Mouse (Mus musculus): ENCODE measurements around the gene Tesc. TPM values are rescaled to one million over a fixed set of nuclear protein-coding genes. Genes with fewer than 3 reads are reported as not detected.

Gene Tesc
- polyA plus RNA-seq, 1 experiment from 2014 or later = 2.0 TPM

DNA sequence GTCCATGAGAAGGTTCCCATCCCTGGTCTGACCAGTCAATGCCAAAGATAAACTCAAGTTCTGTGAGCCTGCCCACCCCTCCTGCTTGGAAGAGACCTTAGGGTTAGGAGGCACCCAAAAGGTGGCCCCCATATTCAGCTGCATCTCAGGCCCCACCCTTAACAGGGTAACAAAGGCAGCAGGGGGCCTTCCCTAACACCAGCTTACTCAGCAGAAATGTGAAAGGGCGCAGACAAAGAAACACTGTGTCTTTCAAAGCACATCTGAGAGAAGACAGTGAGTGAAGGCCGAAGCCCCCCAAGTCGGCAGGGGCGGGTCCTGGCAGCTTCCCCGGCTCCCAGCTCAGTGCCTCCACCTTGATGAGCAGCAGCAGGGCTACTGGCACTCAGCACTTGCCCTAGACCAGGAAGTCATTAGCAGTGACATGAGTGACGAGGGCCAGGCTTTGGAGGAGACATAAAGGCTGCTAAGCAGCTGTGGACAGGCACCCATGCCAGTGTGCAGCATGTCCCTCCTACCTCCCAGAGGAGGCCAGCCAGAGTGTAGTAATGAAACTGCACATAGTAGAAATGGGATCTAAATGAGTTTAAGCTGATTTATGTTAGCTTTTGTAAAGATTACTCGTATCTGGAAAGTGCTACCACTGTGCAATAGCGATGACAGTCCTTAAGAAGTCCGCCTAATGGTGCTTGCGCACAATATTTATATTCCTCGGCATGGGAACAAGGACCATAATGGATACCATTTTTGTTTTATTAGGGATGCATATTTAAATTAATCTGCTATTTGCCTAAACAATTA is 71.7 kb downstream of the Tesc start:
- Histone ChIP-seq H3K9me3 (no peaks in the 10 kb centered on the region), H3K4me3 (no peak overlapping the region), H3K4me1 (peaks cover 20% of the 10 kb centered on the region), H3K4me2 (replicated peaks) (no peak overlapping the region), H3K27ac (no peak overlapping the region), H3K9ac (no peak overlapping the region), H3K36me3 (peaks cover 55% of the 10 kb centered on the region), H3K27me3 (no peaks in the 10 kb centered on the region)
- 46% methylated on average over 11 of the region's 11 CpGs for WGBS
- ATAC-seq (ENCODE audit: low FRiP score, low read depth) = no peak

DNA sequence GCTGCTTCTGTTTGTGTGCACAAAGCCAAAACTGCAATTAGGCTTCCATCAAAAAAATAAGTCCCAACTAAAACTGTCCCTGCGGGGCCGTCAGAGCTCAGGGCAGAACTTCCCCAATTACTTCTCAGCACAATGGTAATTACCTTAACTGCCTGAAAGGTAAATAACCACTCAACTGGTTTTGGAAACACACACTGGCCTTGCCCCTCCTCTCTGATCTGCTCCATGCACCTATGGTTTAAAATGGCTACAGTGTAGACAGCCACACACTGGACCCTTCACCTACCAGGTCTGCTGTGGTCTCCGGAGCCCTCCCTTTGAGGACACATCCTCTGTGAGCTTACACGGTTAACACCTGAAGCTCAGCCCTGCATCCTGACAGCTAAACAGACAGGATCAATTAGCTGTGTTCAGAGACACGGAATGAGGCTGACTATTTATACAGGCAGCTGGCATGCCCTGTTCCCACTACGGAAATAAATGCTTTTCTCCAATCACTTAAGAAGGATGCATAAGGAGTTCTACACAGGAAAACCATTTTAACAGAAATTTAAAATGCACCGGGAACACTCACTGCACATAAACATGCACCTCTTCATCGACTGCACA is 72.4 kb downstream of the Tesc start:
- Histone ChIP-seq H3K36me3 (peaks cover 51% of the 10 kb centered on the region), H3K27ac (no peak overlapping the region), H3K4me3 (no peak overlapping the region), H3K27me3 (no peaks in the 10 kb centered on the region), H3K4me2 (replicated peaks) (no peak overlapping the region), H3K4me1 (peaks cover 20% of the 10 kb centered on the region), H3K9ac (0 out of 2 replicates have a peak overlapping the region, but pooled peaks have one; percentile 25), H3K9me3 (no peaks in the 10 kb centered on the region)
- ATAC-seq (ENCODE audit: low FRiP score, low read depth) = no peak
- 43% methylated on average over 8 of the region's 8 CpGs for WGBS

DNA sequence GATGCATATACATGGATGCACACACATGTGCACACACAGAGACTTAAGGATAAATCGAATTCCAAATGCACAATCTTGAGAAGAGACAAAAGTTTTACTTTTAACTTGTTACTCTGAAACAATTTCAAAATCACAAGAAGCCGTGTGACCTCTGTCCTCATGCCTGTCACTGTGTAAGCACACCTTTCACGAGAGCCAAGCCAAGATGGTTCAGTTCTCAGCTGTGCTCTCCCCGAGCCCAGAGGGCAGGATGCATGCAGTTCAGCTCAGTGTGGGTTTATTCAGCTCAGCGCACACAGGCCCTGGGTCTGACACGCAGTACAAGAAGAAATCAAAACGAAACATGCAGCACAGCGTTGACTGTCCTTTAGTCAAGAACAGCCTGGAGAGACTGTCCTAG is 78.0 kb downstream of the Tesc start:
- Histone ChIP-seq H3K9ac (no peak overlapping the region), H3K27ac (no peak overlapping the region), H3K27me3 (no peaks in the 10 kb centered on the region), H3K4me2 (replicated peaks) (no peak overlapping the region), H3K36me3 (peaks cover 67% of the 10 kb centered on the region), H3K4me3 (no peak overlapping the region), H3K9me3 (no peaks in the 10 kb centered on the region), H3K4me1 (peaks cover 11% of the 10 kb centered on the region; the same call in 1 of the 2 replicates)
- no peak for ATAC-seq (ENCODE audit: low FRiP score, low read depth)
- WGBS = 89% methylated on average over 8 of the region's 8 CpGs

DNA sequence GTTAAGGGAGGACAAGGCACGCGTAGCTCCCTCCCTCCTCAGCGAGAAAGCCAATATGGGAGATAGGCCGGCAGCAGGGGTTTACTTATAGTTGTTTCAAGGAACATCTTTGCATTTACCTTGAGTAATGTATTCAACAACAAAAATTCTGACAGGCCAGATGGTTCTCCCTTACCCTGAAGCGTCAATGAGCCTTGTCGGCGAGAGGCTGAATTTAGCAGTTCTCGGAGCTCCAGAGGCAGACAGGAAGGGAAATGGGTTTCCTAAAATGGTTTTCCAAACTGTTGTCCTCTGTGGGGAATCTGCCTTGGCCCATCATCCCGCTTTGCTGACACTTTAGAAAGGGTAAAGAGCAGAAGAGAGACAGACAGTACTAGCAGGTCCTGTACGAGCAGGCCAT is 79.1 kb downstream of the Tesc start:
- Histone ChIP-seq H3K4me1 (0 out of 2 replicates have a peak, but pooled peaks cover 7% of the 10 kb centered on the region), H3K27me3 (no peaks in the 10 kb centered on the region), H3K27ac (no peak overlapping the region), H3K4me3 (no peak overlapping the region), H3K4me2 (replicated peaks) (no peak overlapping the region), H3K9ac (no peak overlapping the region), H3K36me3 (peaks cover 75% of the 10 kb centered on the region), H3K9me3 (no peaks in the 10 kb centered on the region)
- no peak for ATAC-seq (ENCODE audit: low FRiP score, low read depth)
- WGBS = 95% methylated on average over 10 of the region's 10 CpGs

DNA sequence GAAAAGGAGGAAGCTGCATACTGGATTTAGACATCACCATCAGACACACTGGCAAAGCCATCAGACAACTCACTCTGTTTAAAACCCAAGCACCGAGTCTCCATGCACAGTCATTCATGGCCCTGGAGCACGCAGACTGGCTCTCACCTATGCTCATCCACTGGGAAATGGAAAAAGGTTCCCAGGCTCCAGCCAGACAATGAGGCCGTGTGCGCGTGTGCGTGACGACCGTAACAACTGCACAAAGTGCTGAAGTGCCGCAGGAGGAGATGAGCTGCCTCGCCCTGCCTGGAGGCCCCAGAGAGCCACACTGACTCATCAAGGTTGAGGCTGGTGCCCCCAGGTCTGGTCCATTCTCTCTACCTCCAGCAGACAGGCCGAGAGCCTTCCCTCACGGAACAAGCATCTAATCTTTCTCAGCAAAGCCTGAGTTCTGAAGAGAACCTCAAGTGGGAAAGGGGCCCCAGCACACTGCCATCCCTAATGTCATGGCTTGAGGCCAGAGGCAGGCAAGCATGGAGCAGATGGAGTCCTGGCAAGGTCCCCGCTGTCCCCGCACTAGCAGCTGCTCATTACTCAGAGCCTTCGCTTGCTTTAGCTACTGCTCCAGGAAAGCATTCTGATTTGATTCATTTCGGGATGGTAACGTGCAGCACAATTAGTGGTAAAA is 80.7 kb downstream of the Tesc start:
- no peak overlapping the region for H3K4me3 ChIP-seq
- no peak overlapping the region for H3K9ac ChIP-seq
- no peak overlapping the region for H3K4me2 ChIP-seq (replicated peaks)
- H3K4me1 ChIP-seq = 0 out of 2 replicates have a peak, but pooled peaks cover 7% of the 10 kb centered on the region
- H3K27ac ChIP-seq = no peak overlapping the region
- ATAC-seq (ENCODE audit: low FRiP score, low read depth) = no peak
- H3K36me3 ChIP-seq = peaks cover 85% of the 10 kb centered on the region
- 87% methylated on average over 17 of the region's 17 CpGs for WGBS
- no peaks in the 10 kb centered on the region for H3K9me3 ChIP-seq
- no peaks in the 10 kb centered on the region for H3K27me3 ChIP-seq

DNA sequence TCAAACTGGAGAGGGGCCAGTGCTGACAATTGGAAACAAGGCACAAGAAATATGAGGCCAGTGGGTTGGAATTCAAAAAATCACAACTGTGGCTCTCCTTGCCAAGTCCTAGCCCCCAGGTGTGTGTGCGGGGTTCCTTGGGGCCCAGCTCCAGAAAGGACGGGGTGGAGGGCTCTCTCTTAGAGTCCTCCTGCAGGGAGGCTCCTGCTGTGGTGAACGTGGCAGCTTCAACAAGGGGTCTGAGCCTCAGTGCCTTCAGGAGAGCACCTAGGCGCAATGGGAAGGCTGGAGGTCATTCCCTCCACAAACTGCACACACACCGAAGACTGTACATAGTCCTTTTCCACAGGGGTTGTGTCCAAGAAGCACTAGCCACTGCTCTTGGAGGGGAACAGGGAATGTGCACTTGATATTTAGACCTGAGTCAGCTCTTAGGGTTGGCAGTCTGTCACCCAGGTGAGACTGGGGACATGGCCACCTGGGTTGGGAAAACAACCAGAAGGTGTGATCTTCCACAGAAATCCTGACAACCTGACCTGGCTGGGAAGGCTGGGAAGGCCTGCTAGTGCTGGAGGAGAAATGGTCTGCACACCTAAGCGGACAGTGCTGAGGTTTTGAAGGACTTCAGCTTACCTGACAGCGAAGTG is 81.4 kb downstream of the Tesc start:
- ATAC-seq (ENCODE audit: low FRiP score, low read depth) = no peak
- H3K36me3 ChIP-seq = peaks cover 82% of the 10 kb centered on the region
- no peak overlapping the region for H3K9ac ChIP-seq
- WGBS = 86% methylated on average over 7 of the region's 7 CpGs
- no peak overlapping the region for H3K4me3 ChIP-seq
- no peaks in the 10 kb centered on the region for H3K27me3 ChIP-seq
- no peak overlapping the region for H3K27ac ChIP-seq
- 0 out of 2 replicates have a peak, but pooled peaks cover 7% of the 10 kb centered on the region for H3K4me1 ChIP-seq
- H3K4me2 ChIP-seq (replicated peaks) = no peak overlapping the region
- no peaks in the 10 kb centered on the region for H3K9me3 ChIP-seq

Other genes starting within 250 kb of the Tesc start
- gene Nos1, start 246.7 kb upstream of the Tesc start, polyA plus RNA-seq (2015; fragmentation: Nextera tagmentation; extraction: Ambion mirVana) = 0.18 and 0.28 TPM in 2 replicates
- 68.2 and 70.1 TPM in 2 replicates for gene Fbxo21, start 51.0 kb upstream of the Tesc start, polyA plus RNA-seq (2015; fragmentation: Nextera tagmentation; extraction: Ambion mirVana)
- gene Fbxw8, start 127.7 kb downstream of the Tesc start, polyA plus RNA-seq (2015; fragmentation: Nextera tagmentation; extraction: Ambion mirVana) = 29.0 and 30.1 TPM in 2 replicates
- gene Hrk, start 136.9 kb downstream of the Tesc start, polyA plus RNA-seq (2015; fragmentation: Nextera tagmentation; extraction: Ambion mirVana) = 0.10 and 0.17 TPM in 2 replicates
- gene Rnft2, start 217.4 kb downstream of the Tesc start, polyA plus RNA-seq (2015; fragmentation: Nextera tagmentation; extraction: Ambion mirVana) = 4.6 and 5.3 TPM in 2 replicates
- 12.9 TPM in 2 replicates for gene 2410131K14Rik, start 217.5 kb downstream of the Tesc start, polyA plus RNA-seq (2015; fragmentation: Nextera tagmentation; extraction: Ambion mirVana)